Mouse (Mus musculus) regulatory T cell (primary cell): ENCODE results near the gene Dyrk1a.

ENCODE experiments used
- in situ Hi-C: fragments of 300-600 bp; cut with MboI, MseI; formaldehyde crosslinking; loops from one replicate; pipeline ENCODE4 v1.15.1; 2025; ENCODE audit warnings: high pct_unique_total_duplicates

Gene Dyrk1a

GRCm38 (mm10) chr16:94588974-94589373 is 19.2 kb downstream of the Dyrk1a start:
- in situ Hi-C loops, result no loop called here

DNA sequence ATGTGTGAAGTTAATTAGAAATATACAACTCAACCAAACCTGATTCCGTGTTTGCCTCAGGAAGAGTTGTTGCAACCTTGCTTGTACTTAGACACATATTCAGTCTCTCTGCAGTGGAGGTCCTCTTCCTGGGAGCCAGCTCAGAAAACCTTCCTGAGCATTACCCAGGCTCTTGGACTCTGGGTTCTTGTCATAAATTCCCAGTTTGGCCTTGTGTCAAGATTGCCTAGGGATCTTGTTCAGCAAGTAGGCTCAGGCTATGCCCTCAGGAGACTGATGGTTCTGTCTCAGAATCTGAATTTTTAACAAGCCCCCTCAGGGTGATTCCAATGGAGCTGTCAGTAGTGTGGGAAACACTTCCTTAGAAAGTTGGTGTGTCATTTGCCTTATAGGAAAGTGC is 19.8 kb downstream of the Dyrk1a start:
- in situ Hi-C loops, result no loop called here

DNA sequence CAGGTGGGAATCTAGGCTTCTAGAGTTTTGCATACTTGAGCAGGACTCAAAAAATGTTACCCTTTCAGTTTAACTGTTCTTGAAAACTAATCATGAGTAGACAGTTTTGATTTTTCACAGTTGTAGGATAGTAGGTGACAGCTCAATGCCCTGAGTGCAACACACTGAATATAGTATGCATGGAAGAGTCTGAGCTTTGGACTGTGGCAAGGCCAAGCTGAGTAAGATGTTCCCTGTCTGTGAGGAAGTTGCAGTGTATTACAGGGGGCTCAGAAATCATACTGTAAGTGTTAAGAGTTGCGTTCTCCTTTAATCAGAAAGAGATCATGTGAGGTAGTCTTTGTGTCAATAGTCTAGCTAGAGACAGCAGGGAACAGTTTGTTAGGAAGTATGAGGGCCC is 20.4 kb downstream of the Dyrk1a start:
- in situ Hi-C loops, result no loop called here

DNA sequence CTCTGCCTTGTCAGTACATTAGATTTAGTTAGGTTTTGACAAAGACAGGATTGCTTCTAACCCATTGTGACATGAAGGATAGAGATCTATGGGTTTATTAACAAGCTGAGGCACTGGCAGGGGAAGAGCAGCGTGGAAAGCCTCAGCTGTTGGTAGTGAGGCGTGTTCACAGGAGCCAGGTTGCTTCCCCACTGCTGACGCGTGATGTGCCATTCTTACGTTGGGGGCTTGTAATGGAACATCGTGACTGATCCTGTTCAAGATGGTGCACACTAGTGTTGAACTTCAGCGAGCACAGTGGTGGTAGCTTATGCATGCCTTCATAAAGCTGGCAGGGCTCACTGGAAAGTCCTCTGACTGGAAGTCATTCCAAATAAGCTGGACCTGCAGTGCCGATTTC is 21.2 kb downstream of the Dyrk1a start:
- in situ Hi-C loops, result no loop called here

DNA sequence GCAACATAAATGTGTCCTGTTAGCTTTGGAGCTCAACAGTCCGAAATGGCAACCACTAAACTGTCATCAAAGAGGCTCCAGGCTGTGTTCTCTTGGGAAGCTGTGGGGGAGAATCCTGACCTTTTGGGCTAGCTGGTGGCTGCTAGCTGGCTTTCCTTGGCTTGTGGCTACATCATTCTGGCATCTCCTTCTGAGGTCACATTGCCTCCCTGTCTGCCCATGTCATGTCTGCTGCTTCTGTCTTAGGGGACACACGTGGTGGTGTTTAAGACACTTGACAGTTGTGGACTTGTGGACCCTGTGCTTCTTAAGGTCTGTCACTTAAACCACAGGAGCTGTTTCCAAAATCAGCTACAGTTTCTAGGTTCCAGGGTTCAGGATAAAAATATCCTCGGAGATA is 21.7 kb downstream of the Dyrk1a start:
- in situ Hi-C loops, result no loop called here

DNA sequence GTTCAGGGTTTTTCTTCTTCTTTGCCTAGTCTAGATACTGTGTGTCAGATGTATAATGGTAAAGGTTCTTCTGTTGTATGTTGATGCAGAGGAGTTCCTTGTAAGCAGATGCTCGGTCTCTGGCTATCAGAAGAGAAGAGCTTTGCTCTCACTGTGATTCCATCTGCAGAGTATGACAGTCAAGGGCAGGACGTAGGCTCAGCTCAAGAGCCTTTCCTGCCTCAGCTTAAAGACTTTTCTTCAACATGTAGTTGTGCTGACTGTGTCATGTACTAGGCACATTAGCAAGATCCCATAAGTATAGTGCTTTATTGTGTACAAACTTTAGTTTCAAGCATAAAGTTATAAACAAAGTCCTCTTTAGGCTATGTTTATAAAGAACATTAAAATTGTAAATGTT is 26.8 kb downstream of the Dyrk1a start:
- in situ Hi-C loops, result no loop called here

DNA sequence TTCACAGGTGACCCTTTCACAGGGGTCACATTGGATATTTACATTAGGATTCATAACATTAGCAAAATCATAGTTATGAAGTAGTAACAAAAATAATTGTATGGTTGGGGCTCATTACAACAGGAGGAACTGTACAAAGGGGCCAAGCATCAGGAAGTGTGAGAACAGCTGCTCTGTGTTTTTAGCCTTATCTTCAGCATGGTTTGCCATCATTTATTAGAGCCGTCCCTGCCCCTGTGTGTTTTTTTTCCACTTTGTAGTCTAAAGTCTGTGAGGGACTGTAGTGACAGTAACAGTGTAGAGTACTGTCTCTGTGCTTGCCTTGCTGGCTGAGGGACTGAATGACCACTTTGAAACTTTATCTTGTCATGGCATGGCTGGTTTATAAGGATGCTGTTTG is 27.8 kb downstream of the Dyrk1a start:
- in situ Hi-C loops, result no loop called here

GRCm38 (mm10) chr16:94599977-94600724 is 30.3 kb downstream of the Dyrk1a start:
- in situ Hi-C loops, result no loop called here

DNA sequence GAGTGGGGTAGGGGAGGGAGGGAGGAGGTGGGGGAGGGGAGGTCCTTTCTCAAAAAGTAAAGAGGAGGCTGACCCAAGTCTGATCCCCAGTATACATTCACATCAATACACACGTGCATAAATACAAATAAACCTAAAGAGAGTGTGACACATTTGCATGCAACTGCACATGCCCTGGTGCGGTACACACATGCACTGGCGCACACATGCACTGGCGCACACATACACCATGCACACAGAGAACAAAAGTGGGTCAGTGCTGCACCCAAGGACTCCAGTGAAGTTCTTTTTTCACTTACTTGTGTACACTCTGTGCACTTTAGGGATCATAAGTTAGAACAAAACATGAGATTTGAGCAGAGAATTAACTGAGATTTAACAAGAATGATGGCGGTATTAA is 31.3 kb downstream of the Dyrk1a start:
- in situ Hi-C loops, result no loop called here

- in situ Hi-C loops, result no loop called here
These were observed 31.7 kb downstream of the Dyrk1a start for GRCm38 (mm10) chr16:94601540-94601953.

- in situ Hi-C loops, result no loop called here
These were observed 32.4 kb downstream of the Dyrk1a start for GRCm38 (mm10) chr16:94602188-94602587.

DNA sequence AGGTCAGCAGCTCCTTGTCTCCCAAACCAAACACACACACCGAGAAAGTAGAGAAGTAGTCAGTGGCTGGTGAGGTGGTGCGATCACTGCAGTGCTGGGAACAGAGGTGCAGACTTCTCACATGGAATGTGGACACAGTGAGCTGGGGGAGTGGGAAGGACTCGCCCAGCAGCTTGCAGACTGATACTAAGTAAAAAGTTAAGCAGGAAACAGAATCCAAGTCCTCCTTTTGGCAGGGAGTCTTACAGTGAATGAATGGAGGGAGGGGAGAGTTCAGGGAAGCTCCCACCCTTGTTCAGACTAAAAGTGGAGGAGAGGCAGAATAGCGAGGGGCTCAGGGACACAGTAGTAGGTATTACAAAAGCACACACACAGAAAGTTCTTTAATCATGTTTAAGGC is 32.9 kb downstream of the Dyrk1a start:
- in situ Hi-C loops, result no loop called here

- in situ Hi-C loops, result no loop called here
These were observed 36.4 kb downstream of the Dyrk1a start for GRCm38 (mm10) chr16:94606169-94606568.

- in situ Hi-C loops, result no loop called here
These were observed 37.7 kb downstream of the Dyrk1a start for GRCm38 (mm10) chr16:94607468-94607867.

GRCm38 (mm10) chr16:94608706-94609594 is 39.1 kb downstream of the Dyrk1a start:
- in situ Hi-C loops, result no loop called here

DNA sequence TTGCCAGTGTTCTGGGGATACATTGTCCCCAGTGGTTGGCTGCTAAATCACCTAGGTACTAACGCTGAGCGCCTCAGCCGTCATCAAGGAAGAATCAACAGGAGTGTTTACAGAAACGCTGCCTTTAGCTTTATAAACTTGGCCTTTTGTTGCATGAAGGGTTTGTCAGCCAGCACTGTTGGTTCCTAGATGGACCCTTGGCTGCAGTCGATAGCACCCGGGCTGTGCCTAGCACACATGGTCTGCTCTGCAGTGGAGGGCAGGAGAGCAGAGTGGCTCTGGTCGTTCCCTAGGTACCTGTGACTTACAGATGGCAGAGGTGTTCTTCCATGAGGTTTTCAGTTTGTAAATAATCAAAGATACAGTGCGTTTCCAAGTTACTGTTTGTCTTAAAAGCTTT is 42.8 kb downstream of the Dyrk1a start:
- in situ Hi-C loops, result no loop called here

GRCm38 (mm10) chr16:94617255-94617654 is 47.4 kb downstream of the Dyrk1a start:
- in situ Hi-C loops, result loop anchor here (5.0 kb wide), 1 partner anchor 35 kb away; no protein-coding TSS in a partner anchor

- in situ Hi-C loops, result loop anchor here (5.0 kb wide), 1 partner anchor 36 kb away; no protein-coding TSS in a partner anchor
These were observed 48.7 kb downstream of the Dyrk1a start for GRCm38 (mm10) chr16:94618543-94618942.

GRCm38 (mm10) chr16:94619301-94619700 is 49.5 kb downstream of the Dyrk1a start:
- in situ Hi-C loops, result loop anchor here (5.0 kb wide), 1 partner anchor 37 kb away; no protein-coding TSS in a partner anchor

- in situ Hi-C loops, result loop anchor here (10.0 kb wide), 1 partner anchor 320 kb away; no protein-coding TSS in a partner anchor
These were observed 55.1 kb downstream of the Dyrk1a start for GRCm38 (mm10) chr16:94624871-94625270.

DNA sequence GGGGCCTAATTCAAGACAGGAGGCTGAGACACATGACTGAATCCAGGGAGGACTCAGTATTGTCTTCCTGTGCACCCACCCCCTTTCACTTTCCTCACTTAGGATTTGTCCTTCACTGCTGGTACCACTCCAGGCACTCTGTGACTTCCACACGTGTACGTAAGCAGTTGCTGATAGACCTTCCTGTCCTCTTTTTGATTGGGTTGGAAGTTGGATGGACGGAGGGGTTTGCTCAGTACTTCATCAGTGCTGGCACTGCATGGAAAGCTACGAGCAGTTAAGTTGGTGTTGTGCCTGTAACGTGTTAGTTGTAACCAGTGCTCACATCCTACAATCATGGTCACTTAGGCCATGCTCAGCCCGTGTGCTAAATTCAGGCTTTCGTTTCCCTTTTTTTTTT is 55.8 kb downstream of the Dyrk1a start:
- in situ Hi-C loops, result loop anchor here (10.0 kb wide), 1 partner anchor 321 kb away; no protein-coding TSS in a partner anchor

- in situ Hi-C loops, result loop anchor here (10.0 kb wide), 1 partner anchor 323 kb away; no protein-coding TSS in a partner anchor
These were observed 57.9 kb downstream of the Dyrk1a start for GRCm38 (mm10) chr16:94627736-94628135.
